Mouse (Mus musculus): ENCODE measurements at regions not wholly inside any gene's neighbourhood (a gene's known extent, or its start where the extent isn't known, plus 50 kb on each side); places are given as distances from the start of the nearest gene placed in this dataset.

- DNase-seq (ENCODE audit: low spot score) (no peak), ATAC-seq (ENCODE audit: low FRiP score) (no peak)
- H3K4me2 ChIP-seq (replicated peaks) = no peak overlapping the region
- no peaks in the 10 kb centered on the region; the same call in 1 of the 2 replicates for H3K4me1 ChIP-seq (replicated peaks; ENCODE audit: control insufficient read depth, insufficient read depth, low read length)
- no peak overlapping the region for H3K9ac ChIP-seq
- H3K36me3 ChIP-seq (replicated peaks; ENCODE audit: control insufficient read depth, insufficient read depth) = no peaks in the 10 kb centered on the region
- no peak overlapping the region for H3K4me3 ChIP-seq (replicated peaks; ENCODE audit: low read length)
- H3K9me3 ChIP-seq (ENCODE audit: control insufficient read depth, low read length) = no peaks in the 10 kb centered on the region
- H3K27ac ChIP-seq = peak overlapping the region; percentile 44
- H3K27me3 ChIP-seq (ENCODE audit: control insufficient read depth, insufficient read depth, low read length) = no peaks in the 10 kb centered on the region
- WGBS = 77% methylated on average over 2 of the region's 2 CpGs
These were observed 278.8 kb downstream of the Usp25 start for GRCm38 (mm10) chr16:77292317-77292771.

GRCm38 (mm10) chr16:77291723-77292316 lies 278.3 kb downstream of the Usp25 start:
- H3K4me1 ChIP-seq (replicated peaks; ENCODE audit: control insufficient read depth, insufficient read depth, low read length) = no peaks in the 10 kb centered on the region; the same call in 1 of the 2 replicates
- peak overlapping the region; percentile 44 for H3K27ac ChIP-seq
- H3K27me3 ChIP-seq (ENCODE audit: control insufficient read depth, insufficient read depth, low read length) = no peaks in the 10 kb centered on the region
- 65% methylated on average over 8 of the region's 8 CpGs for WGBS
- H3K9me3 ChIP-seq (ENCODE audit: control insufficient read depth, low read length) = no peaks in the 10 kb centered on the region
- no peak overlapping the region for H3K4me3 ChIP-seq (replicated peaks; ENCODE audit: low read length)
- ATAC-seq (ENCODE audit: low FRiP score) (no peak; the same call in 1 of the 2 replicates), DNase-seq (ENCODE audit: low spot score) (no peak)
- H3K9ac ChIP-seq = no peak overlapping the region
- no peaks in the 10 kb centered on the region for H3K36me3 ChIP-seq (replicated peaks; ENCODE audit: control insufficient read depth, insufficient read depth)
- H3K4me2 ChIP-seq (replicated peaks) = no peak overlapping the region

- H3K36me3 ChIP-seq (replicated peaks; ENCODE audit: control insufficient read depth, insufficient read depth) = no peaks in the 10 kb centered on the region
- H3K27ac ChIP-seq = no peak overlapping the region
- H3K27me3 ChIP-seq (ENCODE audit: control insufficient read depth, insufficient read depth, low read length) = no peaks in the 10 kb centered on the region
- H3K9me3 ChIP-seq (ENCODE audit: control insufficient read depth, low read length) = no peaks in the 10 kb centered on the region
- H3K4me3 ChIP-seq (replicated peaks; ENCODE audit: low read length) = no peak overlapping the region
- no peak for DNase-seq (ENCODE audit: low spot score)
- 84% methylated on average over 4 of the region's 4 CpGs for WGBS
- 0 out of 2 replicates have a peak, but pooled peaks cover 4% of the 10 kb centered on the region for H3K4me1 ChIP-seq (replicated peaks; ENCODE audit: control insufficient read depth, insufficient read depth, low read length)
- H3K9ac ChIP-seq = no peak overlapping the region
- ATAC-seq (ENCODE audit: low FRiP score) = no peak
- no peak overlapping the region for H3K4me2 ChIP-seq (replicated peaks)
These were observed 270.7 kb downstream of the Usp25 start for GRCm38 (mm10) chr16:77284205-77284604.

DNA sequence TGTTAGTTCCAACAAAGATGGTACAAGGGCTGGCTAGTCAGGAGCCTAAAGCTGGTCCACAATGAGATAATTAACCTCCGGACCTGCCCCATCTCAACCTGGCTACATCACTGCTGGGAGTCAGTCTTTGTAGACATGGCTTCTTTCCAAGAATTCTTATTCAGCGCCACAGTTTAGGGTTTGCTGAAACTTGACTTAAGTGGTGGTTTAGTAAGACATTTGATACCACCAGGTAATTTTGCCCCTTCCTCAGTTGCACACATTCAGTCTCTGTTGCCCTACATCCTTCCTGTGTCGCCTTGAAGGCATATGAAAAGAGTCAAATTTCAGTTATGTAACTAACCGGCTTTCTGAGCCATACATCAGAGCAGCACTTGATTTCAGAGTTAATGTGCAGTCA lies 266.4 kb downstream of the Usp25 start:
- DNase-seq (ENCODE audit: low spot score) = no peak
- no peak overlapping the region for H3K4me2 ChIP-seq (replicated peaks)
- no peak overlapping the region for H3K4me3 ChIP-seq (replicated peaks; ENCODE audit: low read length)
- no peaks in the 10 kb centered on the region for H3K36me3 ChIP-seq (replicated peaks; ENCODE audit: control insufficient read depth, insufficient read depth)
- H3K27me3 ChIP-seq (ENCODE audit: control insufficient read depth, insufficient read depth, low read length) = no peaks in the 10 kb centered on the region
- WGBS = 81% methylated on average over 4 of the region's 4 CpGs
- H3K9me3 ChIP-seq (ENCODE audit: control insufficient read depth, low read length) = no peaks in the 10 kb centered on the region
- 0 out of 2 replicates have a peak, but pooled peaks cover 4% of the 10 kb centered on the region for H3K4me1 ChIP-seq (replicated peaks; ENCODE audit: control insufficient read depth, insufficient read depth, low read length)
- no peak overlapping the region for H3K9ac ChIP-seq
- no peak overlapping the region for H3K27ac ChIP-seq
- no peak for ATAC-seq (ENCODE audit: low FRiP score)

GRCm38 (mm10) chr16:77279495-77279894 lies 266.0 kb downstream of the Usp25 start:
- Histone ChIP-seq H3K9me3 (ENCODE audit: control insufficient read depth, low read length) (no peaks in the 10 kb centered on the region), H3K4me1 (replicated peaks; ENCODE audit: control insufficient read depth, insufficient read depth, low read length) (0 out of 2 replicates have a peak, but pooled peaks cover 4% of the 10 kb centered on the region), H3K27ac (no peak overlapping the region), H3K4me3 (replicated peaks; ENCODE audit: low read length) (no peak overlapping the region), H3K4me2 (replicated peaks) (no peak overlapping the region), H3K27me3 (ENCODE audit: control insufficient read depth, insufficient read depth, low read length) (no peaks in the 10 kb centered on the region), H3K9ac (no peak overlapping the region), H3K36me3 (replicated peaks; ENCODE audit: control insufficient read depth, insufficient read depth) (no peaks in the 10 kb centered on the region)
- DNase-seq (ENCODE audit: low spot score) (no peak), ATAC-seq (ENCODE audit: low FRiP score) (no peak)
- WGBS = 58% methylated on average over 2 of the region's 2 CpGs

GRCm38 (mm10) chr16:77273306-77273705 lies 259.8 kb downstream of the Usp25 start:
- Histone ChIP-seq H3K4me2 (replicated peaks) (no peak overlapping the region), H3K4me3 (replicated peaks; ENCODE audit: low read length) (no peak overlapping the region), H3K9ac (no peak overlapping the region), H3K27ac (no peak overlapping the region), H3K36me3 (replicated peaks; ENCODE audit: control insufficient read depth, insufficient read depth) (no peaks in the 10 kb centered on the region), H3K27me3 (ENCODE audit: control insufficient read depth, insufficient read depth, low read length) (no peaks in the 10 kb centered on the region), H3K4me1 (replicated peaks; ENCODE audit: control insufficient read depth, insufficient read depth, low read length) (no peaks in the 10 kb centered on the region), H3K9me3 (ENCODE audit: control insufficient read depth, low read length) (no peaks in the 10 kb centered on the region)
- ATAC-seq (ENCODE audit: low FRiP score) (no peak), DNase-seq (ENCODE audit: low spot score) (no peak)
- WGBS = 79% methylated on average over 3 of the region's 3 CpGs

GRCm38 (mm10) chr16:77268926-77269325 lies 255.4 kb downstream of the Usp25 start:
- Histone ChIP-seq H3K36me3 (replicated peaks; ENCODE audit: control insufficient read depth, insufficient read depth) (no peaks in the 10 kb centered on the region), H3K27ac (no peak overlapping the region), H3K4me3 (replicated peaks; ENCODE audit: low read length) (no peak overlapping the region), H3K4me2 (replicated peaks) (no peak overlapping the region), H3K27me3 (ENCODE audit: control insufficient read depth, insufficient read depth, low read length) (no peaks in the 10 kb centered on the region), H3K9me3 (ENCODE audit: control insufficient read depth, low read length) (no peaks in the 10 kb centered on the region), H3K4me1 (replicated peaks; ENCODE audit: control insufficient read depth, insufficient read depth, low read length) (no peaks in the 10 kb centered on the region), H3K9ac (no peak overlapping the region)
- WGBS = 78% methylated on average over 2 of the region's 2 CpGs
- ATAC-seq (ENCODE audit: low FRiP score) (no peak), DNase-seq (ENCODE audit: low spot score) (no peak)

- DNase-seq (ENCODE audit: low spot score) (peak; percentile 57), ATAC-seq (ENCODE audit: low FRiP score) (no peak)
- Histone ChIP-seq H3K27me3 (ENCODE audit: control insufficient read depth, insufficient read depth, low read length) (no peaks in the 10 kb centered on the region), H3K9ac (no peak overlapping the region), H3K4me3 (replicated peaks; ENCODE audit: low read length) (no peak overlapping the region), H3K4me2 (replicated peaks) (no peak overlapping the region), H3K36me3 (replicated peaks; ENCODE audit: control insufficient read depth, insufficient read depth) (no peaks in the 10 kb centered on the region), H3K9me3 (ENCODE audit: control insufficient read depth, low read length) (no peaks in the 10 kb centered on the region), H3K27ac (no peak overlapping the region), H3K4me1 (replicated peaks; ENCODE audit: control insufficient read depth, insufficient read depth, low read length) (no peaks in the 10 kb centered on the region)
These were observed 254.2 kb downstream of the Usp25 start for GRCm38 (mm10) chr16:77267679-77268078.

- Histone ChIP-seq H3K27ac (no peak overlapping the region), H3K4me2 (replicated peaks) (no peak overlapping the region), H3K27me3 (ENCODE audit: control insufficient read depth, insufficient read depth, low read length) (no peaks in the 10 kb centered on the region), H3K36me3 (replicated peaks; ENCODE audit: control insufficient read depth, insufficient read depth) (0 out of 2 replicates have a peak, but pooled peaks cover 5% of the 10 kb centered on the region), H3K4me3 (replicated peaks; ENCODE audit: low read length) (no peak overlapping the region), H3K9me3 (ENCODE audit: control insufficient read depth, low read length) (no peaks in the 10 kb centered on the region), H3K9ac (no peak overlapping the region), H3K4me1 (replicated peaks; ENCODE audit: control insufficient read depth, insufficient read depth, low read length) (no peaks in the 10 kb centered on the region)
- DNase-seq (ENCODE audit: low spot score) = peak; percentile 80
- WGBS = 33% methylated on average over 3 of the region's 3 CpGs
- ATAC-seq (ENCODE audit: low FRiP score) = no peak
These were observed 238.8 kb downstream of the Usp25 start for GRCm38 (mm10) chr16:77252349-77252748.

- no peak overlapping the region for H3K9ac ChIP-seq
- no peak overlapping the region for H3K4me3 ChIP-seq (replicated peaks; ENCODE audit: low read length)
- ATAC-seq (ENCODE audit: low FRiP score) = no peak
- no peak for DNase-seq (ENCODE audit: low spot score)
- WGBS = 72% methylated on average over 3 of the region's 3 CpGs
- H3K27ac ChIP-seq = no peak overlapping the region
- no peak overlapping the region for H3K4me2 ChIP-seq (replicated peaks)
- 0 out of 2 replicates have a peak, but pooled peaks cover 5% of the 10 kb centered on the region for H3K36me3 ChIP-seq (replicated peaks; ENCODE audit: control insufficient read depth, insufficient read depth)
- H3K27me3 ChIP-seq (ENCODE audit: control insufficient read depth, insufficient read depth, low read length) = no peaks in the 10 kb centered on the region
- no peaks in the 10 kb centered on the region for H3K4me1 ChIP-seq (replicated peaks; ENCODE audit: control insufficient read depth, insufficient read depth, low read length)
- H3K9me3 ChIP-seq (ENCODE audit: control insufficient read depth, low read length) = no peaks in the 10 kb centered on the region
These were observed 237.9 kb downstream of the Usp25 start for GRCm38 (mm10) chr16:77251422-77251821.
